Mouse (Mus musculus) limb, embryonic 11.5 days (tissue): ENCODE results near the gene Card9. TPM values are rescaled to one million over a fixed set of nuclear protein-coding genes. Genes with fewer than 3 reads are reported as not detected.

Experiments
- ATAC-seq: fragments of 200-750 bp; cut with Nextera tagmentation; 2 replicates; pipeline ENCODE4 v1.8.0; 2017; ENCODE audit warnings: low read depth; ENCODE audit not compliant: insufficient number of reproducible peaks, low FRiP score, low TSS enrichment
- DNase-seq: peaks from one replicate; pipeline ENCODE4 v3.0.0-alpha.2; 2015; ENCODE audit warnings: low spot score
- H3K27ac ChIP-seq: fragments of 300-500 bp; sonication (generic); replicated peaks from 2 replicates; pipeline ENCODE4 v1.5.1; 2014; ENCODE audit warnings: low read depth, mild to moderate bottlenecking, low read length
- H3K27me3 ChIP-seq: fragments of 300-500 bp; sonication (generic); 2 replicates; pipeline ENCODE4 v1.6.1; 2014; ENCODE audit warnings: mild to moderate bottlenecking, low read length, mixed read lengths; ENCODE audit not compliant: control insufficient read depth, insufficient read depth
- H3K36me3 ChIP-seq: fragments of 300-500 bp; sonication (generic); 2 replicates; pipeline ENCODE4 v1.6.1; 2014; ENCODE audit warnings: mild to moderate bottlenecking, low read length, moderate library complexity, mixed read lengths; ENCODE audit not compliant: control insufficient read depth, insufficient read depth
- H3K4me1 ChIP-seq: fragments of 300-500 bp; sonication (generic); 2 replicates; pipeline ENCODE4 v1.6.1; 2014; ENCODE audit warnings: low read length, mixed read lengths; ENCODE audit not compliant: control insufficient read depth, insufficient read depth
- H3K4me2 ChIP-seq: fragments of 300-500 bp; sonication (generic); 2 replicates; pipeline ENCODE4 v1.6.1; 2014; ENCODE audit warnings: low read depth, mild to moderate bottlenecking, moderate library complexity; ENCODE audit not compliant: severe bottlenecking
- H3K4me3 ChIP-seq: fragments of 300-500 bp; sonication (generic); 2 replicates; pipeline ENCODE4 v1.5.1; 2014; ENCODE audit warnings: low read depth, low read length
- H3K9ac ChIP-seq: fragments of 300-500 bp; sonication (generic); 2 replicates; pipeline ENCODE4 v1.6.1; 2014; ENCODE audit warnings: mild to moderate bottlenecking, low read length
- H3K9me3 ChIP-seq: fragments of 300-500 bp; sonication (generic); 2 replicates; pipeline ENCODE4 v1.6.1; 2016; ENCODE audit warnings: low read length; ENCODE audit not compliant: control insufficient read depth
- WGBS: fragments of 180-500 bp; shearing (Covaris S2); extraction: QIAGEN DNeasy Blood & Tissue Kit; methylation state at CpG from one replicate; pipeline ENCODE4 v1.1.7; 2014; 5-methylcytosine and 5-hydroxymethylcytosine counted together
- polyA plus RNA-seq: library from polyadenylated mRNA; unstranded; fragments of >200 nt; fragmentation: Nextera tagmentation; extraction: Ambion mirVana; gene quantifications from 2 replicates; pipeline ENCODE4 v1.2.1, GENCODE M21; 2014

The Card9 gene
- polyA plus RNA-seq, 1 experiment from 2014 or later, result 1.0 TPM

GRCm38 (mm10) chr2:26319519-26320244, 41.0 kb downstream of the Card9 start:
- Histone ChIP-seq H3K27ac (no peak overlapping the region), H3K9me3 (no peaks in the 10 kb centered on the region), H3K27me3 (no peaks in the 10 kb centered on the region), H3K4me3 (no peak overlapping the region), H3K9ac (no peak overlapping the region), H3K4me2 (no peak overlapping the region), H3K4me1 (peaks cover 19% of the 10 kb centered on the region), H3K36me3 (peaks cover 9% of the 10 kb centered on the region)
- no peak for DNase-seq
- WGBS, result 89% methylated on average over 10 of the region's 13 CpGs
- ATAC-seq, result no peak

DNA sequence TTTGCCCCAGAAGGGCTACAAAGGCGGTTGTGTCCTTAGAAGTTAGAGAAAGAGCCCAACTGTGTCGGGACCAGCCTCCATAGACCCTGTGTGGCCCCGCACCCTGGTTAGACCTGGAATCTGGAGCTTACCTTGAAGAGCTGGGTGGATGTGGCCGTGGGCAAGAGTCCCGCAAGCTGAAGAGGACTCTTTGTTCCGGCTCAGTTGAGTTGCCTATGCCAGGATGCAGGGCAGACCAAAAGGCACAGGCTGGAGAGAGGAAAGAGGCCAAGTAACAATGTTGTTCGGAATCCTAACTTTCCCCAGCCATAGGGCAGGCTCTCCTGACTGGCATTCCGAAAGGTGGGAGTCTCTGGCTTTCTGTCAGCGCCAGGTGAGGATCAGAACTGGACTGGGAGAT, 41.6 kb downstream of the Card9 start:
- no peak overlapping the region for H3K27ac ChIP-seq
- H3K9ac ChIP-seq, result no peak overlapping the region

DNA sequence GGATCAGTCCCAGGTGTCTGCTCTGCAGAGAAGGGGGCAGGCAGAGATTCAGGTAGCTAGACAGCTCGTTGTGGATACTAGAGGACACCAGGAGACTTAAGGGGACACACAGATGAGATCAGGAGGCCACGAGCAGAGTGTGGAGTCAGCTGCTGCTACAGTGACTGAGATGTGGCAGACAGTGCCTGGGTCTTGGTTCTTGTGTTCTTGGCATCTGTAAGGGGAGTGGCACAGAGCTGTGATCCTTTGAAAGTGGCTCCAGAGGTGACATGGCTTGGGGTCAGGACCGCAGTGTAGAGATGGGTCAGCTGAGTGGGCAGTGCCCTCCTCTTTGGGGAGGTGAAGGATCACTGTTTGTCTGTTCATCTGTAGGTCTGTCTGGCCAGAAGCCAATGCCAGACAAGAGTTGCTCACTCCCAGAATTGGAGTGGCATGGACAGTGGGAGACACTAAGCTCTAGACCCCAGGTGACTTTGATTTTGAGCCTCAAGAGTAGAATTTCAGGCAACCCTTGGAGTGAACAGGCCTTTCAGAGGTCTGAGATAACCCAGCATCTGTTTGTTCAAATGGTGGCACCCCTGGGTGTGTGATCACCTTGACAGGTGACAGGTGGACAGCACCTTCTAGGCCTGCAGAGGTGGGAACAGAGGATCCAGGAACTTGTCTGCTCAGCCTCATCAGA, 42.6 kb downstream of the Card9 start:
- no peak for DNase-seq
- Histone ChIP-seq H3K27me3 (no peaks in the 10 kb centered on the region), H3K36me3 (no peaks in the 10 kb centered on the region; the same call in 1 of the 2 replicates), H3K27ac (no peak overlapping the region), H3K4me2 (peak overlapping the region; percentile 2; the same call in 1 of the 2 replicates), H3K9ac (peak overlapping the region; percentile 1; the same call in 1 of the 2 replicates), H3K4me1 (peaks cover 28% of the 10 kb centered on the region), H3K9me3 (no peaks in the 10 kb centered on the region), H3K4me3 (no peak overlapping the region)
- ATAC-seq, result no peak
- WGBS, result 93% methylated on average over 3 of the region's 3 CpGs

More for the DNA sequence above, 41.6 kb downstream of the Card9 start:
- Histone ChIP-seq H3K9me3 (no peaks in the 10 kb centered on the region), H3K4me1 (peaks cover 25% of the 10 kb centered on the region), H3K4me2 (no peak overlapping the region), H3K36me3 (peaks cover 3% of the 10 kb centered on the region), H3K27me3 (no peaks in the 10 kb centered on the region), H3K4me3 (no peak overlapping the region)
- no peak for ATAC-seq
- DNase-seq, result no peak
- whole genome bisulfite sequencing, result 88% methylated on average over 9 of the region's 9 CpGs

DNA sequence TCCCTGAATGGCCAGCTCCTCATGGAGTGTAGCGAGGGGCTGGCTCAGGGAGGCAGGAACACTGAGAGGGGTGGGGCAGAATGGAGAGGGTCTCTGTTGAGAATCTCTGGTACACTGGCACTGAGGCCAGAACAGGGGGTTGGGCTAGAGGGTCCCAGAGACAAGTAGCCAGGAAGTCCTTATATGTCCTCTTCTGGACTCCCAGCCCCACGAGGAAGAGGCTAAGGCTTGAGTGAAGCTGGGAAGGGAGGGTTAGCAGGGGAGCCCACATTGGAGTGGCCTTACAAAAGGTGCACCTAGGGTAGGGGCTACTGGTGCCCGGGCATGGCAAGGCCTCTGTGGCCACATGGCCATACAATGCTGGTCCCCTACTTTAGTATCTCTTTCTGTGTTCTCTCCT, 43.3 kb downstream of the Card9 start:
- DNase-seq (no peak), ATAC-seq (no peak)
- peak overlapping the region; percentile 93; the same call in 1 of the 2 replicates for H3K9ac ChIP-seq
- WGBS, result 83% methylated on average over 3 of the region's 3 CpGs
- no peaks in the 10 kb centered on the region for H3K9me3 ChIP-seq
- no peaks in the 10 kb centered on the region for H3K27me3 ChIP-seq
- H3K4me2 ChIP-seq, result peak overlapping the region; percentile 75
- H3K4me1 ChIP-seq, result peaks cover 28% of the 10 kb centered on the region
- H3K4me3 ChIP-seq, result no peak overlapping the region
- H3K27ac ChIP-seq, result no peak overlapping the region
- H3K36me3 ChIP-seq, result no peaks in the 10 kb centered on the region; the same call in 1 of the 2 replicates

- DNase-seq (no peak), ATAC-seq (no peak)
- WGBS, result 66% methylated on average over 9 of the region's 9 CpGs
- H3K4me2 ChIP-seq, result peak overlapping the region; percentile 75
- peak overlapping the region; percentile 93 for H3K9ac ChIP-seq
- peaks cover 28% of the 10 kb centered on the region for H3K4me1 ChIP-seq
- no peak overlapping the region for H3K27ac ChIP-seq
- H3K27me3 ChIP-seq, result no peaks in the 10 kb centered on the region
- H3K36me3 ChIP-seq, result no peaks in the 10 kb centered on the region; the same call in 1 of the 2 replicates
- H3K9me3 ChIP-seq, result no peaks in the 10 kb centered on the region
- peak overlapping the region; percentile 94 for H3K4me3 ChIP-seq
These were observed 44.0 kb downstream of the Card9 start for GRCm38 (mm10) chr2:26316576-26317246.

GRCm38 (mm10) chr2:26315925-26316311, 44.8 kb downstream of the Card9 start:
- Histone ChIP-seq H3K36me3 (no peaks in the 10 kb centered on the region; the same call in 1 of the 2 replicates), H3K9me3 (no peaks in the 10 kb centered on the region), H3K4me3 (peak overlapping the region; percentile 94), H3K4me2 (peak overlapping the region; percentile 75), H3K27me3 (no peaks in the 10 kb centered on the region), H3K4me1 (peaks cover 28% of the 10 kb centered on the region), H3K9ac (peak overlapping the region; percentile 93), H3K27ac (peak overlapping the region; percentile 94)
- WGBS, result under 1% methylated on average over 11 of the region's 11 CpGs
- ATAC-seq (peak; percentile 29; the same call in 1 of the 2 replicates), DNase-seq (no peak)

GRCm38 (mm10) chr2:26315072-26315924, 45.4 kb downstream of the Card9 start, which contains the start of gene Gpsm1:
Gene Gpsm1, plus strand, starts transcription at chr2:26315515.
- peak; percentile 81 for ATAC-seq
- under 1% methylated on average over 60 of the region's 66 CpGs for WGBS
- Histone ChIP-seq H3K27me3 (no peaks in the 10 kb centered on the region), H3K9me3 (no peaks in the 10 kb centered on the region), H3K4me3 (peak within 1 kb of the TSS; percentile 94), H3K9ac (peak within 1 kb of the TSS; percentile 93), H3K36me3 (no peaks in the 10 kb centered on the region; the same call in 1 of the 2 replicates), H3K27ac (peak within 1 kb of the TSS; percentile 94), H3K4me2 (peak within 1 kb of the TSS; percentile 75), H3K4me1 (peaks cover 28% of the 10 kb centered on the region)
- peak; percentile 92 for DNase-seq
